Mouse (Mus musculus) layer of hippocampus, postnatal 36 days (tissue): ENCODE measurements around the gene Stag3. TPM values are rescaled to one million over a fixed set of nuclear protein-coding genes. Genes with fewer than 3 reads are reported as not detected.

Experiments used
- DNase-seq, 2 experiments: peaks; one replicate each; pipeline ENCODE4 v3.0.0; 2022
- total RNA-seq, 2 experiments: library from RNA; stranded (reverse); gene quantifications; 2 replicates each; pipeline ENCODE4 v1.2.3; 2021

The Stag3 gene
- total RNA-seq, 2 experiments from 2014 or later = 0.77 to 1.3 TPM

GRCm38 (mm10) chr5:138268980-138269379 lies 11.1 kb upstream of the Stag3 start:
- DNase-seq = no peak

DNA sequence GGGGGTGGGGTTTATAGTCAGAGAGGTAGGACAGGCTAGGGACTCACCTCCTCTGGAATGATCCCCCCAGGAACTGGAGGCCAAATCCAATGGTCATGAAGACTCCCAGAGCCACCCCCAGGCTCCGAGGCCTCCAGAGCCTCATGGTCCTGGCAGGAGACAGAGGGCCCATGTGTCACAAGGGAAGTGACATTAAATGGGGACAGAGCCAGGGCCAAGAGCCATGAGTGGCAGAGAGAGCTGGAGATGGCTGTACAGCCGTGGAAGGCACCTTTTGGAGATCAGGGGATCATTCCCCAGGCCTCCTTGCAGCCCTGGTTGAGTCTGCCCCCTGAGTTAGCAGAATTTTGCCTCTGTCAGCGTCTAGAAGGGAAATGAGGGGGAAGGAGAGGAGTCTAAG lies 8.8 kb upstream of the Stag3 start:
- no peak for DNase-seq

DNA sequence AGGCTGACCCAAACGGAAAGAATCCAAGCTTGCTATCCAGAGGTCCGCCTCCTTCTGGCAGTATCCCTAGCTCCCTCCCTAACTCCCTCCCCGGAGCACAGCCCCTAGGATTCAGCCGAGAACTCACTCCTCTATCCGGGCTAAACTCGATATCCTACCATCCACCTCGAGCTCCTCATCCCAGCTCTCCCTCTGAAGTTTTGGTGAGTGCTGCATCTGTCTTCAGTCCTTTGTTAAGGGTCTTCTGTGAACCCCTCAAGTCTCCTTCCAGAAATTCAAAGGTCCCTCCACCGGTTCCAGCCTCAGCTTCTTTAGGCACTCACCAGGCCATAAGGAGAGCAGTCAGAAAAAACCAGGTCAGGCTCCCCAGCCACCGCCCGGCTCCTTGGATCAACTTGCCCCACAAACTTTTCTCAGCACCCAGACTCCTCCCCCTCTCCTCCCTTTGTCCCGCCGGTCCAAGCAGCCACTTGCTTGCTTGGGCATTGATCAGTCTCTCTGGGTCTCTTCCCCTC lies 7.6 kb upstream of the Stag3 start, which contains the start of gene Gal3st4:
TSS of gene Gal3st4 (minus strand) at position 432 of the 515 bp plus-strand sequence.
- no peak for DNase-seq

- no peak for DNase-seq
These were observed 5.9 kb upstream of the Stag3 start for GRCm38 (mm10) chr5:138274186-138274585.

DNA sequence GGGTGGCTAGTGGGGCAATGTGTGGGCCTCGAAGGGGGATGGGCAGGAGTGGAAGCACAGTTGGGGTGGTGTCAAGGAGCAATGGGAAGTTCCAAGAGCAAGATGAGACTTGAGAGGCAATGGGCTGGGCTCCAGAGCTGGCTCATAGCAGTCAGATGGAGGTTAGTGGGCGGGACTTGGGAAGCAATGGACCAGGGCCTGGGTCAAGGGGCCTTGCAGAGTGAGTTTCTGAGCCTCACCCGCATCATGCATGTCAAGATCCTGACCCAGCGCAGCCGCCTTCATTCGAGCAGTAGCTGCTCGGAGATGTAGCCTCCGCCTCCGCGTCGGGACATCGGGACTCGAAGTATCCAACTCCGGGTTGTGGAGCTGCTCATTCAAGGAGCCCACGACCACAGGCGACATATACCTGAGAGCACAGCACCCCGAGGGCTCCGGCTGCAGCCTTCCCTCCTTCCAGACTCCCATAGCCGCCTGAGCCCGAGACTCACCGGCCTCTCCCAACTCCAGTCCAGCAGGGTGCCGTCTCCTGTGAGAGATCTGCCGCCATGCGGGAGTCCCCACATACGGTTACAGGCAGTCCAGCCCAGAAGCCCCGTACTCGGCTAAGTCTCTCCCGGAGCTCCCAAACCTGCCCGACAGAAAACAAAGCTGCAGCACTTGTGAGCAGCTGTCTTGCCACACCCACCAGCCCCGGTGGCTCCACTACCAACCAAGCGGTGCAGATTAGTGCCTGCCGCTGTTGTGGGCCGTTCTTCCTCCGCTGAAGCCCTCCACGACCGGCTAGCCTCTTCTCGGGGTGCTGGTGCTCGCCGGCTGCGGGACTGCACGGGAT lies 4.6 kb upstream of the Stag3 start:
- DNase-seq = no peak

GRCm38 (mm10) chr5:138277994-138278393 lies 2.0 kb upstream of the Stag3 start:
- DNase-seq = no peak

DNA sequence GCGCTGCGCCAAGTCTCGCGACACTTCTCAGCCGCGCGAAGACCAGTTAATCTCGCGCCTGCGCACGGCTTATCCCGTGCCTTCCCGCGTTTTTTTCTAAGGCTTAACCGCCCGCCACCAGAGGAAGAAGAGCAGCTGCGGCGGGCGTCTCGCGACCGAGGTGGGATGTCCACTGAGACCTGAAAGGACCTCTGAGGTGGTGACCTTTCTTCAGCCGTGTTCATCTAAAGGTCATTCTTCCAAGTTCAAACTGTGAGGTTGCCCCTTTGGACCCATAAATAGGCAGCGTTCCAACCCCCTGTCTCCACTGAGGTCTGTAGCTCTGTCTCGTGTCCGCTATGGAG lies 357 bp downstream of the Stag3 start:
- no peak for DNase-seq

GRCm38 (mm10) chr5:138280829-138281228 lies 789 bp downstream of the Stag3 start:
- DNase-seq = no peak

- DNase-seq = no peak
These were observed 1.8 kb downstream of the Stag3 start for GRCm38 (mm10) chr5:138281798-138282197.

DNA sequence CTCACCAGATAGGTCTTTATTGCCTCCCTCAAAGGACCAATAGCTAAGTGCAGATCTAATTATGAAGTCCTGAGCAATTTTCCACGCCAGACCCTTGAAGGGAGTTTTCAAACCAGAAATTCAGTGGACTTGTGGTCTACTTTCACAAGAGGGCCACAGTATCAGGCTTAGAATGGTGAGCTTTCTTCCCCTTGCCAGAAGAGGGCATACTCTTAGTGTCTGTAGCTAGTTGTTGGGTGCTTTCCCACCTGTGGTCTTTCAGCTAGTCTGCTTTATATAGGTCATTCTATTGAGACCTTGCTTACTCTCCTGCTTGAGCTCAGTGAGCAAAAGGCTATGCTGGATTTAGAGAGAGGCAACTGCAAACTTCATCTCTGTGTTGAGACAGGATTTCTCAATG lies 3.5 kb downstream of the Stag3 start:
- no peak for DNase-seq

DNA sequence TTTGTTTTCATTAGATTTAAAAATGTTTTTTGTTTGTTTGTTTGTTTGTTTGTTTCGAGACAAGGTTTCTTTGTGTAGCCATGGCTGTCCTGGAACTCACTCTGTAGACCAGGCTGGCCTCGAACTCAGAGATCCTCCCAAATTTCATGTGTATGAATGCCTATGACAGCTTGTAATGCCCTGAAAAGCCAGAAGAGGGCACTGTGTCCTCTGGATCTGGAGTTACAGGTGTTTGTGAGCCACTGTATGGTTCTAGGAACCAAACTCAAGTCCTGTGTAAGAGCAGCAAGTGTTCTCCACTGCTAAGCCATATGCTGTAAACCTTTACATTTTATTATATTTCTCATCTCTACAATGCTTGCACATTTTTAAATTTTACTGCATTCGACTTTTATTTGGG lies 7.8 kb downstream of the Stag3 start:
- DNase-seq = no peak

DNA sequence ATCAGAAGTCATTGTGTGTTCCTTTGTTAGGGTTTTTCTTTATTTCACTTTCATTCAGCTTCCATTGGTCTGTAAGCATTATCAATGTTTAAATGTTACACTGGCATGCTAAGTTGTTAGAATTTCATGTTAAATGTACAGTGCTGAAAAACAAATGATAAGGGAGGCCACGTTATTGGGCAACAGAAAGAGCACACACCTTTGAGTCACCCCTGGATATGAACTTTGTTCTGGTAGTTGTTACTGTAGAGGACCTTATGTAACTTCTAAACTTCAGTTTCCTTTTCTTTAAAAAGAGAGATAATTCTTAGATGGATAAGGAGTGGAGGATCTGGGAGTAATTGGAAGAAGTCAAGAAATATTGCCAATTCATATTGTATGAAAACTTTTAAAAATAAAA lies 11.6 kb downstream of the Stag3 start:
- no peak for DNase-seq

DNA sequence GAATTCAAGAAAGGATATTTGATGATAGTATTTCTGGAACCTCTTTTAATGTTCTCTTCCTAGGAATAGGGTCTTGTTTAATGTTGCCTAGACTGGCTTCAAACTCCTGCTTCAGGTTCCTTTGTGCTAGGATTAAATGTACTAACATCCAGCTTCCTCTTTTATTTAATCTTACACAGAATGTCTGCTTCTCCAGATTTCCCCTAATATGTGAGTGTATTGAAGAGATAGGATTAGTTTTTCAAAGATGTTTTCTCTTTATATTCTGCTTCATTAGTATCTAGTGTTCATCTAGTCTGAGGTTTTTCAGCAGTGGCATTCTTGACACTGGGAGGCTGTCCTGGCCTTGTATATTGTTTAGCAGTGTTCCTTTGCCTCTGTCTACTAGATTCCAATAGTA lies 14.1 kb downstream of the Stag3 start:
- DNase-seq = no peak

- DNase-seq = no peak
These were observed 19.6 kb downstream of the Stag3 start for GRCm38 (mm10) chr5:138299613-138300012.

- no peak for DNase-seq
These were observed 32.8 kb downstream of the Stag3 start for GRCm38 (mm10) chr5:138312795-138313194.

DNA sequence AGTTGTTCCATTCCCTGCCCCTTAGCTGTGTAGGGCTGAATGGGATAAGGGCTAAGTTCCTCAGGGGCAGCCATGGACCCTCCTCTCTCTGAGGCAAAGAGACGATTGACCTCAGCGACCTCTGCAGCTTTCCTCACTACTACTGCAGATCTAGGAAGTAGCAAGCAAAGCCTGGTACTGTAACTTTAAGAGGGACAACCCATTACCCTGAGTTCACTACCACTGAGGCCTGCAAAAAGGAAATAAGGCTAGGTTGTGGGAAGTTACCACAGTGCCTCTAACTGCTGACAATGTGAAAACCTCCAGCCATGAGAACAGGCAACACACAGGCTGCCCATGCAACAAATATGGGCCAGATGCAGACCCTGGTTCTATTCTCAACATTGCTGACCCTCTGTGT lies 61.6 kb downstream of the Stag3 start, which contains the start of gene Pvrig:
TSS of gene Pvrig (plus strand) at position 301 of the 400 bp plus-strand sequence.
- no peak for DNase-seq

- DNase-seq = no peak
These were observed 63.2 kb downstream of the Stag3 start for GRCm38 (mm10) chr5:138343216-138343615.

Other genes starting within 250 kb of the Stag3 start
- gene Smok3c, start 227.0 kb upstream of the Stag3 start, total RNA-seq = not detected
- gene Zkscan1, start 195.2 kb upstream of the Stag3 start, total RNA-seq = 10 to 100 TPM; 41.5 to 41.9 TPM
- 10 to 100 TPM; 14.5 to 15.2 TPM for gene Zscan21, start 163.3 kb upstream of the Stag3 start, total RNA-seq
- gene Zfp113, start 124.5 kb upstream of the Stag3 start, total RNA-seq = 10 to 100 TPM; 14.0 to 14.5 TPM
- gene Cops6, start 119.2 kb upstream of the Stag3 start, total RNA-seq = 100 to 1,000 TPM; 136 to 139 TPM
- 10 to 100 TPM; 19.3 to 29.6 TPM for gene Ap4m1, start 108.2 kb upstream of the Stag3 start, total RNA-seq
- gene Mcm7, start 107.8 kb upstream of the Stag3 start, total RNA-seq = 10 to 100 TPM; 14.5 to 17.4 TPM
- 10 to 100 TPM; 37.9 to 44.4 TPM for gene Taf6, start 92.8 kb upstream of the Stag3 start, total RNA-seq
- 10 to 100 TPM; 15.0 to 16.8 TPM for gene Cnpy4, start 92.8 kb upstream of the Stag3 start, total RNA-seq
- 1 to 10 TPM; 8.2 to 8.6 TPM for gene Mblac1, start 85.9 kb upstream of the Stag3 start, total RNA-seq
- gene Nxpe5, start 54.3 kb upstream of the Stag3 start, total RNA-seq = under 1 TPM in 1 of 2 experiments, not detected in 1; 0.25 TPM
- 10 to 100 TPM; 54.5 to 58.7 TPM for gene Lamtor4, start 24.8 kb upstream of the Stag3 start, total RNA-seq
- gene BC037034, start 16.2 kb upstream of the Stag3 start, total RNA-seq = 10 to 100 TPM; 70.0 to 73.7 TPM
- gene Gal3st4, start 7.4 kb upstream of the Stag3 start, total RNA-seq = 1 to 10 TPM; 3.2 to 3.7 TPM
- not detected for gene Gm43720, start 282 bp upstream of the Stag3 start, total RNA-seq
- 1 to 10 TPM; 2.1 to 3.1 TPM for gene Gpc2, start 235 bp upstream of the Stag3 start, total RNA-seq
- not detected for gene Pvrig, start 61.7 kb downstream of the Stag3 start, total RNA-seq
- gene Zfp157, start 161.2 kb downstream of the Stag3 start, total RNA-seq = 10 to 100 TPM; 25.2 to 26.6 TPM